Mouse (Mus musculus): ENCODE results near the gene Pigv. TPM values are rescaled to one million over a fixed set of nuclear protein-coding genes. Genes with fewer than 3 reads are reported as not detected.
A peak's percentile ranks its signal among the peaks of the same experiment; 100 is the strongest.

Pigv gene
- polyA plus RNA-seq, 1 experiment from 2014 or later = 15.0 TPM

- Histone ChIP-seq H3K4me1 (replicated peaks) (peaks cover 38% of the 10 kb centered on the region), H3K9me3 (replicated peaks) (no peaks in the 10 kb centered on the region), H3K9ac (no peak overlapping the region), H3K36me3 (peaks cover 28% of the 10 kb centered on the region), H3K27me3 (replicated peaks) (no peaks in the 10 kb centered on the region), H3K4me3 (no peak overlapping the region), H3K27ac (ENCODE audit: poor library complexity, severe bottlenecking) (peak overlapping the region; percentile 20), H3K4me2 (no peak overlapping the region)
- 87% methylated on average over 9 of the region's 9 CpGs for WGBS
- ATAC-seq (ENCODE audit: insufficient number of reproducible peaks, low FRiP score) = no peak
Measured at GRCm38 (mm10) chr4:133626621-133627020, 45.8 kb downstream of the Pigv start.

GRCm38 (mm10) chr4:133626221-133626620, 46.2 kb downstream of the Pigv start:
- Histone ChIP-seq H3K4me1 (replicated peaks) (peaks cover 34% of the 10 kb centered on the region), H3K27ac (ENCODE audit: poor library complexity, severe bottlenecking) (peak overlapping the region; percentile 50), H3K9me3 (replicated peaks) (no peaks in the 10 kb centered on the region), H3K36me3 (peaks cover 30% of the 10 kb centered on the region), H3K27me3 (replicated peaks) (no peaks in the 10 kb centered on the region), H3K4me3 (no peak overlapping the region), H3K4me2 (no peak overlapping the region), H3K9ac (0 out of 2 replicates have a peak overlapping the region, but pooled peaks have one; percentile 18)
- ATAC-seq (ENCODE audit: insufficient number of reproducible peaks, low FRiP score) = peak; percentile 37; the same call in 1 of the 2 replicates
- 55% methylated on average over 5 of the region's 5 CpGs for WGBS

- Histone ChIP-seq H3K9me3 (replicated peaks) (no peaks in the 10 kb centered on the region), H3K36me3 (peaks cover 30% of the 10 kb centered on the region), H3K4me2 (no peak overlapping the region), H3K4me1 (replicated peaks) (peaks cover 28% of the 10 kb centered on the region), H3K4me3 (no peak overlapping the region), H3K9ac (no peak overlapping the region), H3K27ac (ENCODE audit: poor library complexity, severe bottlenecking) (peak overlapping the region; percentile 50), H3K27me3 (replicated peaks) (no peaks in the 10 kb centered on the region)
- peak; percentile 74 for ATAC-seq (ENCODE audit: insufficient number of reproducible peaks, low FRiP score)
- 56% methylated on average over 11 of the region's 11 CpGs for WGBS
Measured at GRCm38 (mm10) chr4:133625621-133626071, 46.8 kb downstream of the Pigv start.

GRCm38 (mm10) chr4:133624830-133625229, 47.6 kb downstream of the Pigv start:
- H3K27ac ChIP-seq (ENCODE audit: poor library complexity, severe bottlenecking) = no peak overlapping the region
- whole genome bisulfite sequencing = 77% methylated on average over 7 of the region's 7 CpGs

GRCm38 (mm10) chr4:133622161-133622695, 50.2 kb downstream of the Pigv start:
- Histone ChIP-seq H3K36me3 (peaks cover 35% of the 10 kb centered on the region), H3K9me3 (replicated peaks) (no peaks in the 10 kb centered on the region), H3K4me1 (replicated peaks) (peaks cover 20% of the 10 kb centered on the region), H3K4me2 (no peak overlapping the region), H3K9ac (no peak overlapping the region), H3K27me3 (replicated peaks) (no peaks in the 10 kb centered on the region), H3K4me3 (no peak overlapping the region), H3K27ac (ENCODE audit: poor library complexity, severe bottlenecking) (no peak overlapping the region)
- no peak for ATAC-seq (ENCODE audit: insufficient number of reproducible peaks, low FRiP score)
- 72% methylated on average over 10 of the region's 11 CpGs for WGBS

More at GRCm38 (mm10) chr4:133624830-133625229, 47.6 kb downstream of the Pigv start:
- no peak overlapping the region for H3K9ac ChIP-seq
- no peak overlapping the region for H3K4me3 ChIP-seq
- peaks cover 24% of the 10 kb centered on the region for H3K4me1 ChIP-seq (replicated peaks)
- H3K9me3 ChIP-seq (replicated peaks) = no peaks in the 10 kb centered on the region
- H3K4me2 ChIP-seq = no peak overlapping the region
- H3K36me3 ChIP-seq = peaks cover 30% of the 10 kb centered on the region
- ATAC-seq (ENCODE audit: insufficient number of reproducible peaks, low FRiP score) = no peak
- H3K27me3 ChIP-seq (replicated peaks) = no peaks in the 10 kb centered on the region

GRCm38 (mm10) chr4:133620668-133621067, 51.8 kb downstream of the Pigv start:
- H3K27me3 ChIP-seq (replicated peaks) = no peaks in the 10 kb centered on the region
- no peaks in the 10 kb centered on the region for H3K9me3 ChIP-seq (replicated peaks)
- no peak for ATAC-seq (ENCODE audit: insufficient number of reproducible peaks, low FRiP score)
- H3K4me2 ChIP-seq = no peak overlapping the region
- H3K36me3 ChIP-seq = peaks cover 20% of the 10 kb centered on the region
- 79% methylated on average over 8 of the region's 8 CpGs for WGBS
- H3K4me3 ChIP-seq = no peak overlapping the region
- 0 out of 2 replicates have a peak overlapping the region, but pooled peaks have one; percentile 15 for H3K9ac ChIP-seq
- peaks cover 13% of the 10 kb centered on the region for H3K4me1 ChIP-seq (replicated peaks)
- H3K27ac ChIP-seq (ENCODE audit: poor library complexity, severe bottlenecking) = no peak overlapping the region

- H3K36me3 ChIP-seq = peaks cover 20% of the 10 kb centered on the region
- ATAC-seq (ENCODE audit: insufficient number of reproducible peaks, low FRiP score) = no peak
Measured at GRCm38 (mm10) chr4:133619473-133620136, 52.8 kb downstream of the Pigv start.

GRCm38 (mm10) chr4:133617936-133618335, 54.5 kb downstream of the Pigv start:
- Histone ChIP-seq H3K9ac (no peak overlapping the region), H3K4me3 (no peak overlapping the region), H3K4me1 (replicated peaks) (peaks cover 16% of the 10 kb centered on the region), H3K4me2 (no peak overlapping the region), H3K27ac (ENCODE audit: poor library complexity, severe bottlenecking) (no peak overlapping the region), H3K27me3 (replicated peaks) (no peaks in the 10 kb centered on the region), H3K36me3 (peaks cover 28% of the 10 kb centered on the region), H3K9me3 (replicated peaks) (0 out of 2 replicates have a peak, but pooled peaks cover under 1% of the 10 kb centered on the region)
- no peak for ATAC-seq (ENCODE audit: insufficient number of reproducible peaks, low FRiP score)
- WGBS = 91% methylated on average over 11 of the region's 11 CpGs

More at GRCm38 (mm10) chr4:133619473-133620136, 52.8 kb downstream of the Pigv start:
- Histone ChIP-seq H3K9me3 (replicated peaks) (no peaks in the 10 kb centered on the region), H3K4me1 (replicated peaks) (peaks cover 16% of the 10 kb centered on the region), H3K4me3 (no peak overlapping the region), H3K27me3 (replicated peaks) (no peaks in the 10 kb centered on the region), H3K9ac (no peak overlapping the region), H3K27ac (ENCODE audit: poor library complexity, severe bottlenecking) (no peak overlapping the region), H3K4me2 (no peak overlapping the region)
- WGBS = 53% methylated on average over 4 of the region's 4 CpGs

GRCm38 (mm10) chr4:133615416-133615815, 57.0 kb downstream of the Pigv start:
- ATAC-seq (ENCODE audit: insufficient number of reproducible peaks, low FRiP score) = no peak
- no peak overlapping the region for H3K4me2 ChIP-seq
- no peaks in the 10 kb centered on the region for H3K27me3 ChIP-seq (replicated peaks)
- no peak overlapping the region for H3K4me3 ChIP-seq
- H3K9ac ChIP-seq = no peak overlapping the region
- WGBS = 69% methylated on average over 10 of the region's 10 CpGs
- H3K4me1 ChIP-seq (replicated peaks) = peaks cover 12% of the 10 kb centered on the region
- H3K27ac ChIP-seq (ENCODE audit: poor library complexity, severe bottlenecking) = no peak overlapping the region
- peaks cover 46% of the 10 kb centered on the region for H3K36me3 ChIP-seq
- H3K9me3 ChIP-seq (replicated peaks) = 0 out of 2 replicates have a peak, but pooled peaks cover 13% of the 10 kb centered on the region

GRCm38 (mm10) chr4:133614274-133614761, 58.1 kb downstream of the Pigv start:
- Histone ChIP-seq H3K27ac (ENCODE audit: poor library complexity, severe bottlenecking) (no peak overlapping the region), H3K9me3 (replicated peaks) (0 out of 2 replicates have a peak, but pooled peaks cover 13% of the 10 kb centered on the region), H3K9ac (no peak overlapping the region), H3K27me3 (replicated peaks) (no peaks in the 10 kb centered on the region), H3K36me3 (peaks cover 46% of the 10 kb centered on the region), H3K4me3 (no peak overlapping the region), H3K4me2 (no peak overlapping the region), H3K4me1 (replicated peaks) (peaks cover 7% of the 10 kb centered on the region; the same call in 1 of the 2 replicates)
- 83% methylated on average over 8 of the region's 8 CpGs for WGBS
- no peak for ATAC-seq (ENCODE audit: insufficient number of reproducible peaks, low FRiP score)

GRCm38 (mm10) chr4:133613867-133614266, 58.6 kb downstream of the Pigv start:
- Histone ChIP-seq H3K4me1 (replicated peaks) (peaks cover 7% of the 10 kb centered on the region; the same call in 1 of the 2 replicates), H3K27ac (ENCODE audit: poor library complexity, severe bottlenecking) (no peak overlapping the region), H3K4me3 (no peak overlapping the region), H3K27me3 (replicated peaks) (no peaks in the 10 kb centered on the region), H3K4me2 (no peak overlapping the region), H3K9me3 (replicated peaks) (0 out of 2 replicates have a peak, but pooled peaks cover 13% of the 10 kb centered on the region), H3K36me3 (peaks cover 46% of the 10 kb centered on the region), H3K9ac (no peak overlapping the region)
- ATAC-seq (ENCODE audit: insufficient number of reproducible peaks, low FRiP score) = no peak
- WGBS = 81% methylated on average over 4 of the region's 4 CpGs
